Mouse (Mus musculus) thymus, adult 2 months (tissue): ENCODE results near the gene Mdfic.

Experiments
- CTCF ChIP-seq: fragments of 200-500 bp; IDR thresholded peaks from 2 replicates; pipeline ENCODE4 v1.5.1; 2012; ENCODE audit warnings: mild to moderate bottlenecking, control low read depth, low read length, moderate library complexity, borderline replicate concordance; ENCODE audit not compliant: control insufficient read depth, poor library complexity, insufficient read depth; ENCODE audit errors: extremely low read depth
- POLR2A ChIP-seq: fragments of 200-500 bp; IDR thresholded peaks from 2 replicates; pipeline ENCODE4 v1.6.1; 2012; ENCODE audit warnings: mild to moderate bottlenecking, low read length, control low read depth, moderate library complexity; ENCODE audit not compliant: control insufficient read depth, poor library complexity, insufficient read depth; ENCODE audit errors: extremely low read depth

GRCm38 (mm10) chr6:15748943-15749342 is 28.5 kb downstream of the Mdfic start:
- TF ChIP-seq POLR2A (no peak), CTCF (no peak)
